Mouse (Mus musculus): ENCODE measurements at regions not wholly inside any gene's neighbourhood (a gene's known extent, or its start where the extent isn't known, plus 50 kb on each side); places are given as distances from the start of the nearest gene placed in this dataset.
A peak's percentile ranks its signal among the peaks of the same experiment; 100 is the strongest.
"Not testable (repeated sequence)": the region's sequence is repeated elsewhere in the genome, so short reads cannot be mapped to it uniquely, and the experiment has no call there.

DNA sequence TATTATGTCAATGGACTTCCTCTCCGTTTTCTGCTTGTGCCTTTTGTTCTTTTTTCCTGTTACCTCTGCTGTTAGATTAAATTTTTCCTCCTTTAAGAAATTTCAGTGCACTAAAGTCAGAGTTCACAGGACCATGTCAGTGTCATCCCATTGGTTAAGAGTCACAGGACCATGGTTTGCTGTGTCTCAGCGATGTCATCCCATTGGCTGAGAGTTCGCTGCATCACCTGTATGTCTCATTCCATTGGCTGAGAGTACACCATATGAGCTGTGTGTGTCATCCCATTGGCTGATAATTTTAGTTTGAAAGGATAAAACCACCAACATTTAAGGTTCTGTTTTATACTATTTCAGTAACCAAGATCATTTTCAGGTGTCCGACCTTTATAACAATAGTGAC is 50.7 kb upstream of the Jade1 start:
- DNase-seq (ENCODE audit: low spot score in 2 of 2): no peak

DNA sequence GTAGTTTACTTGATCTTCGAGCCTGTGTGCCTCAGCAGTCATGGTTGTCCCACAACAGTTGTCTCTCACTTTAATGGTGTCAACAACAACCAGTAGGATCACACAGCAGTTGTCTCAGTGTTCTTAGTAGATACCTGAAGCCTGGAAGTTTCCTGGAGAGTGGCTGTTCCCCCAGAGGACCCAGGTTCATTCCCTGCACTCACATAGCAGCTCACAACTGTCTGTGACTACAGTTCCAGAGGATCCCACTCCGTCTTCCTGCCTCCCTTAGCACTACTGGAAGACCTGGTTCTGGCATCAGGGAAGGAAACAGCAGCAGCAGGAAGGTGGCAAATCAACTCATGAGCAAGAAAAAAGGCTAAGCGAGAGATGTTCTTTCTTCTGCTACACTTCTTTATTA is 53.4 kb upstream of the Jade1 start:
- DNase-seq (ENCODE audit: low spot score in 2 of 2): no peak

DNA sequence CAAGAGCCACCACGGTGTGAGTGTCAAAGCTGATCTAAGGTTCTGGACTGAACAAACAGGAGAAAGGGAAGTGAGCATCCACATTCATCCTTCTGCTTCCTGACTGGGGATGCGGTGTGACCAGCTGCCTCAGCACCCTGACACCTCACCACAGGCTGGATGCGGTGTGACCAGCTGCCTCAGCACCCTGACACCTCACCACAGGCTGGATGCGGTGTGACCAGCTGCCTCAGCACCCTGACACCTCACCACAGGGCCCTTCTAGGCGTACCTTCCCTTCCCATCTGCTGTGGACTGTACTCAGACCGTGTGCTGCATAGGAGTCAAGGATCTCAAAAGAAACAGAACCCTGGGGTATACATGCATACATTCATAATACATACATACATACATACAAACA is 53.9 kb upstream of the Jade1 start:
- not testable (repeated sequence) for DNase-seq (ENCODE audit: low spot score in 2 of 2)

DNA sequence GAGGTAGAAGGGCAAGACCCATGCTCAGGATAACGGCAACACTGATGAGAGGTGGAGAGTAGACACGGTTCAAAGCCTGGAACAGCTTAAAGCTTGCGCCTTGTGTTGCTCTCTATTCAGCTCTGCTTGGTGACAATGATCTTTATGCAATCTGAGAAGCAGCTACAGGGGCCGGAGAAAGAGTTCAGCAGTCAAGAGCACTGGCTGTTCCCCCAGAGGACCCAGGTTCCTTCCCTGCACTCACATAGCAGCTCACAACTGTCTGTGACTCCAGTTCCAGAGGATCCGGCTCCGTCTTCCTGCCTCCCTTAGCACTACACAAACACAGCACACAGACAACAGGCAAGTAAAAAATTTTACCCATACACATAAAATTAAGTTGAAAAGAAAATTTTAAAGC is 54.4 kb upstream of the Jade1 start:
- DNase-seq (ENCODE audit: low spot score in 2 of 2): no peak

DNA sequence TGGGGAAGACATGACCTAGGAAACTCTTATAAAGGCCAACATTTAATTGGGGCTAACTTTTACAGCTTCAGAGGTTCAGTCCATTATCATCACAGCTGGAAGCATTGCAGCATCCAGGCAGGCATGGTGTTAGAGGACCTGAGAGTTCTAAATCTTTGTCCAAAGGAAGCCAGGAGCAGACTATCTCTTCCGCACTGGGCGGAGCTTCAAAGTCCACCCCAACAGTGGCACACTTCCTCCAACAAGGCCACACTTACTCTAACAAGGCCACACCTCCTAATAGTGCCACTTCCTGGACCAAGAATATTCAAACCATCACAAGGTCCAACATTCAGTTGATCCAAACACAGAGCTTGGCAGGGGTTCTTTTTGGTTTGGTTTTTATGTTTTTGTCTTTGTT is 55.9 kb upstream of the Jade1 start:
- no peak for DNase-seq (ENCODE audit: low spot score in 2 of 2)

DNA sequence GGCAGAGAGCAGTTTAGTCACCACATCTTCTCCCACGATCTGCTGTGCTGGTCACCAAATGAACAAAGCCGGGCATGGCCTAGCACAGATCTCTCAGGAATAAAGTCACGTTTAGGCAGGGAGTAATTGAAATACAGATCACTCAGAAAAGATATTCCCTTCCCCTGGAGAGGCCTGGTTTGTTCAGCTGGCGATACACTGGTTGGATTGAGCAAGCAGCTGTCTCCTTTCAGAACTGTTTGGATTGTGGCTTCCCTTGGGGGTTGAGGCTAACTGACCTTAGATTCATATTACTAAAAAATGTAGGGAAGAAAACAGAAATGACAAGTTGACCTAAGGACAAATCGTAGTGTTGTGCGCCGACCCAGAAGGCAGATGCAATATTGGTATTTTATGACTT is 56.7 kb upstream of the Jade1 start:
- DNase-seq (ENCODE audit: low spot score in 2 of 2): peak; percentile 5 to 12

DNA sequence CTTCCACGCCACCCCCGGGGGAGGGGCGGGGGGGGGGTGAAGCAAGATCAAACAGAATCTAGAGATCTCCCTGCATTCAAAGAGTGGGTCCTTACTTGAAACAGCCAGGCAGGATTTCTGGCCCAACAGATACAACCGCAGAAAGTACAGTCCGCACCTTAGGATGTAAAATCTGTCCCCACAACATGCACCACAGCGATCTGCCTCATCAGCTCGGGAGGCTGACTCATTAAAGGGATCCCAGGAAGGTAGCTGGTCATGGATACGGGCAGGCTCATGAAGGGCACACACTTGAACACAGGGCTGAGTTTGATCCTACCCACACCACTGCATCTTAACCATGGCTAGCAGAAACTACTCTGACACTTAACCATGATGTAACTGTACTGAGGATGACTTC is 57.8 kb upstream of the Jade1 start:
- DNase-seq (ENCODE audit: low spot score in 2 of 2): no peak

DNA sequence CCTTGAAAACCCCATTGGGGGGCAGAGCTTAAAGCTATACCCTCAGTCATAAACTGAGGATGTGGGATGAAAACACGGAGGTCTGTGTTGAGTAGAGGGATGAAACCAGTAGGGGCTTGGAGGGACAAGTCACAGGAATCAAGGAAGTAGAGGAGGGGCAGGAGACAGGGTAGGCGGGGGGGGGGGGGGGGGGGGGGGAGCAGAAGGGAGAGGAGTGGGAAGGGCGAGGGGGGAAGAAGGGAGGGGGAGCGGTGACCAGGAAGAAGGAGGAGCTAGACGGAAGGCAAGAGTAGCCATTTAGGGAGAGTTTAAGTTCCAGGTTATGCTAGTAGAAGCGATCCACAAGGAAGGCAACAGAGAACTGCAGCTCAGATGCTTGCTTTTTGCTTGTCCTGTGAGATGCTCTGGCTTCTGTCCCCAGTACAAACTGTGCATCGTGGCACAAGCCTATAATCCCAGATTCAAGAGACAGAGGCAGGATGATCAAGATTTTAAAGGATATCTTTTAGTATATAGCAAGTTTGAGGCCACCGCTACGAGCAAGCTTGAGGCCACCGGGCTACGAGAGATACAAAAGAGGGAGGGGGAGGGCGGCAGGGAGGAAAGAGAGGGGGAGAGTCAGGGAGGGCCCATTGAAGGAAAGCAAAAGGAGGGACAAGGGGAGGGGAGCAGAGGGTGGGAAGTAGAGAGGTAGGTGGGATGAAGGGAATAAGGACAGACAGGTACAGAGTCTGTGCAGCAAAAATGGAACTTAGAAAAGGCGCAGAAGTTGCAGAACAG is 58.4 kb upstream of the Jade1 start:
- no peak for DNase-seq (ENCODE audit: low spot score in 2 of 2)

DNA sequence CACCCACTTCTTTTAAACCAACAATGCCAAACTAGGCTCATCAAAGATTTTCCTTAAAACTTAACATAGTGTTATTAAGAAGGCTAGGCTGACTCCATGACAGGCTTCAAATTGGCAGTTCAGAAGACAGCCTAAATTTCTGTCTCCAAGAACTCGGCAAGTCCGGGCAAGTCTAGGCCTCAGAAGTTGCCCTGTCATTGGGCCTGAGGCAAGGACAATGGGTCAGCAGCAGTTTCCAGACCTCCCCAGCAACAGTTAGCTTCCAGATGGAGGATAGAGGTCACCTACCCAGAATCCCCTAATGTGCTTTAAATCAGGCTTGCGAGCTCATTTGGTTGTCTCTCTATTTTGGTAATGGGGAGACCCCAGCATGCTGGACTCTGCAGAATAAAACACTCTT is 59.6 kb upstream of the Jade1 start:
- no peak for DNase-seq (ENCODE audit: low spot score in 2 of 2)

DNA sequence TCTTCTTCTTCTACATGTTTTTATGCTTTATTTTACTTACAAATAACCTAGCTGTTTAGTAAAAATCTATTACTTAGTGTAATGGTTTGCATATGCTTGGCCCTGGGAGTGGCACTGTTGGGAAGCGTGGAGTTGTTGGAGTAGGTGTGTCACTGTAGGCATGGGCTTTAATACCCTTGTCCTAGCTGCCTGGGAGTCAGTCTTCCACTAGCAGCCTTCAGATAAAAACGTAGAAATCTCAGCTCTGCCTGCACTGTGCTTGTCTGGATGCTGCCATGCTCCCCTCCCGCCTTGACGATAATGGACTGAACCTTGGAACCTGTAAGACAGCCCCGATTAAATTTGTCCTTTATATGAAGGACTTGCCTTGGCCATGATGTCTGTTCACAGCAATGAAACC is 60.4 kb upstream of the Jade1 start:
- no peak for DNase-seq (ENCODE audit: low spot score in 2 of 2)

DNA sequence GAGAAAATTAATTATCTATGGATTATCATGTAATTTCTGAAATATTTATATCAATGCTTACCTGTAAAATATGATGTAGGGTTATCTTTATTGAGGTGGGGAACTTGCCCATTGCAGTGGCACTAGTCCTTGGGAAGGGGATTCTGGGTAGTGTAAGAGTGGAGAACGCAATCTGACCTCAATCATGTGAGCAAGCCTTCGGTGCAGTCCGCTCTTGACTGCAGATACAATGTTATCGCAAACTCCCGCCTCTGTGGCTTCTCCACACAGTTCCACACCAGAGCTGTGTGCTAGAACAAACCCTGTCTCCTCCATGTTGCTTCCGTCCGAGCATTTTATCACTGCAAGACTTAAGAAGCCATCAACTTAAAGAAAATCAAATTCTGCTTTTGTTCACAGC is 62.1 kb upstream of the Jade1 start:
- no peak for DNase-seq (ENCODE audit: low spot score in 2 of 2)

DNA sequence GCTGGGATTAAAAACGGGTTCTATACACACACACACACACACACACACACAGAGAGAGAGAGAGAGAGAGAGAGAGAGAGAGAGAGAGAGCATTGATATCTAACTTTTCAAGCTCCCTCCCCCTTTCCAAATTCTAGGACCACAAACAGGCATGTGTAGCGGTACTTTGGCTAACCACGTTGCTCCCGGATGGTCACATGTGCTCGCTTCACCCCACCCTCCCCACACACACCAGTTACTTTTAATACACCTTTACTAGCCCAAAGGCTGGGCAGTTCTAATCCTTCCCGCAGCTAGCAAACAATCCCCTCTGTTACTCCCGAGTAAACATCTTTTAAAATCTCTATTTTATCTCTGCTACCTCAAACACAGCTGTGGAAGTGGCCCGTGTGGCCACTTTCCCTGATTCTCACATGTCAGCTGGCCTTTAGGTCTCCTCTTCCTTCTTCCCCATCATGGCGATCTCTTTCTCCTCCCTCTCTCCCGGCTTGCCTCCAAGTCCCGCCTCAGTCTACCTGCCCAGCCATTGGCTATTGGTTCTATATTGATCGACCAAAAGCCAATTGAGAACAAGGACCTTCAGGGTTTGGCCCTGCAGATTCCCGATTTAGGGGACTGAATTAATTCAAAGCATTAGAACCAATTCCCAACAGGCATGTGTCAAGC is 62.7 kb upstream of the Jade1 start:
- no peak for DNase-seq (ENCODE audit: low spot score in 2 of 2)

DNA sequence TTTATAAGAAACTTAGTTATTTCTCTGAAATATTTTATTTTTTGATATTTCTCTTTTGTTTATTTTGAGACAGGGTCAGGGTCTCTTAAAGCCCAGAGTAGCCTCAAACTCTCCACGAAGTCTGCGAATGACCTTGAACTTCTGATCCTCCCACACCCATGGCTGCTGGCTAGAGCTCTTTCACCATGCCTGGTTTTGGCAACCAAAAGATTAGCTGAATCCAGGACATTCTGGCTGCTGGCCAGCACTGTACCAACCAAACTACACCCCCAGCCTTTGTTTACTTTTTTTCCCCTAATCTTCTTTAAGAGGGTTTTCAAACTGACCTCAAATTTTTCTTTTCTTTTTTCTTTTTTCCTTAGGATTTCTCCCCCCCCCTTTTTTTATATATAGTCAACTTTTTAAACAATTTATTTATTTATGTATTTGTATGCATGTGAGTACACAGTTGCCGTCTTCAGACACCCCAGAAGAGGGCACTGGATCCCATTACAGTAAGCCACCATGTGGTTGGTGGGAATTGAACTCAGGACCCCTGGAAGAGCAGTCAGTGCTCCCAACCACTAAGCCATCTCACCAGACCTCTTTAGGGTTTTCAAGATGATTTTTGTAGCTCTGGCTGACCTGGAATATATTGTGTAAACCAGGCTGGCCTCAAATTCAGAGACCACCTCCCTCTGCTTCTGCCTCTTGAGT is 63.4 kb upstream of the Jade1 start:
- no peak for DNase-seq (ENCODE audit: low spot score in 2 of 2)

DNA sequence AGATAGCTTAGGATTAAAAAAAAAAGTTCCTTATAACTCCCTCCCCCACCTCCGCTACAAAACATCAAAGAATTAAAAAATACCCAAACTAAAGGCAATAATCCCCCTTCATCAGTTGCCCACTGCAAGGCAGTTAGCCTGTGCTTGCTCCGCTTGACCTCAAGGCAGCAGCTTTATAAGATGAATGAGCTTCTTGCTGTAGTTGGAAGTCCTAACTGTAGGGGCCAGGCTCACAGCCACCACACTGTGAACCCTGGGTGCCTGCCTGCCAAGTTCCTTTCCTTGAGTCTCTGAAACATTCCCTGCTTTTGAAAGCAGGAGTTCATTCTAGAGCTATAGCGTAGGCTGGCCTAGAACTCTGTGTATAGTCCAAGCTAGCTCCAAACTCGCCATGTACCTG is 64.3 kb upstream of the Jade1 start:
- no peak for DNase-seq (ENCODE audit: low spot score in 2 of 2)

DNA sequence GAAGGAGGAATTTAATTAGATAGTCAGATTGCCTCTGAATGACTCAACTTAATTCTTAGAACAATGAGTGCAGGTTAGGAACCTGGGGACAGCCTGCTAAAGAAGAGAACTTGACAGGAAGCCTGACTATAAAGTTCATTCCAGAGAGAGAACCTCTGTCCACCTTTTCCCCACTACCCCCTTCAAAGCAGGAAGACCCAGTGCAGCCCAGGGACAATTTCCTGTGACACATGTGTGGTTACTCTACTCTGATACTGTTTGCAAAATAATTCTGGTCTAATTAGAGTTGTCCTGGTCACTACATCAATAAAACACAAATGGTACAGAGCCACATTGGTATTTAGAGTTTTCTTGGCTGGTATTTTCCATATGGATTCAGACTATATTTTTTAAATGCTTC is 65.5 kb upstream of the Jade1 start:
- DNase-seq (ENCODE audit: low spot score in 2 of 2): no peak

DNA sequence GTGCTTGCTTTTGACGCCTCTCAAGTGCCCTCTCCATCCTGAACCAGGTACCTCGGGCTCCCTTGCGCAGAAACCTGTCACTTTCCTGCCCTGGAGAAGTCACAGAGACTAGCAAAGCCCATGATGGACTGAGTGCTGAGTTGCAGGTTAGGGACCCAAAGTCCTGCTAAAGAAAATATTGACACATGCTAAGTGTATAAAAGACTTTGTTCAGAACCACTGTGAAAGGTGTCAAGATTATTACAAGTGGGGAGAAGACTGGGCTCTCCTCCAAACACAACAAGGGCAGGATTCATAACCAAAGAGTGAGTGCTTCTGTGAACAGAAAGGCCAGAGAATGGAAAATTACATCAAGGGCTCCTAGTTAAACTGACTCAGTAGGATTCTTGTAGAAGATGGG is 66.0 kb upstream of the Jade1 start:
- DNase-seq (ENCODE audit: low spot score in 2 of 2): no peak

DNA sequence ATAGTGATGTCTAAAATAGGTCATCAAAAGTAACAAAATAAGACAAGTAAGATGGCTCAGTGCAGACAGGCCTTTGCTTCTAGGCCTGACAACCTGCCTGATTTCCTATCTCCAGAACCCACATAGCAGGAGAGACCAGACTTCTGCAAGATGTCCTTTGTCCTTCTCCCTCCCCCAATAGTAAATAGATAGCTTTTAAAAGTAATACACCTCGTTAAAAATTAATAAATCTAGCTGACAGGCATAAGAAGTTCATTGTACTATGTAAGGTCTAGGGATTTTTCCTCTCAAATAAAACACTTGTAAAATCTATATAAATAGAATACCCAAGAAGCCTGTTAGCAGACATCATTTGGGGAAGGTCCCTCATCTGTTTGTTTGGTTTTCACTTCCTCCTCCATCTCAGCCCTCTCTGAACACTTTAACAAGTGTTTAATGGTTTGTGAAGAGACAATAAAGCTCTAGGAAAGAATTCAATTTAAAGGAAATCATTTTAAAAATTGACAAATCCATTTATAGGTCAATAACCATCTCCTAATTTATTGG is 67.2 kb upstream of the Jade1 start:
- DNase-seq (ENCODE audit: low spot score in 2 of 2): no peak

DNA sequence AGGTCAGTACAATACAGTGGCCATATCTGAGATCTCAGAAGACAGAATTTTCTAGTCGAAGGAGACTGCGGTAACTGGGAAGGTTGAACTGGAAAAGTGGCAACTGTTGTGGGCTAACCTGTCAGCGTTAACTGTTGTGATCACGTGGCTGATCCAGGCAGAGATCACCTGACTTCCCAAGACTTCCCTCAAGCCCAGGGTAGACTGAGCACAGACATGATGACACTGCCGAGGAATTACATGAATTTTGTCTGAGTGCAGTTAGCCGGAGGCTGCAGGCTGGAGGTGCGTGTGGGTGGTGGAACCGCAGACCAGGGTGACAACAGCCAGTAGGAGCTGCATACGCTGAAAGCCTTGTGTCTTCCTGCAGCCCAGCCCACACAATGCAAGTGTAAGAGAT is 70.6 kb upstream of the Jade1 start:
- DNase-seq (ENCODE audit: low spot score in 2 of 2): no peak

DNA sequence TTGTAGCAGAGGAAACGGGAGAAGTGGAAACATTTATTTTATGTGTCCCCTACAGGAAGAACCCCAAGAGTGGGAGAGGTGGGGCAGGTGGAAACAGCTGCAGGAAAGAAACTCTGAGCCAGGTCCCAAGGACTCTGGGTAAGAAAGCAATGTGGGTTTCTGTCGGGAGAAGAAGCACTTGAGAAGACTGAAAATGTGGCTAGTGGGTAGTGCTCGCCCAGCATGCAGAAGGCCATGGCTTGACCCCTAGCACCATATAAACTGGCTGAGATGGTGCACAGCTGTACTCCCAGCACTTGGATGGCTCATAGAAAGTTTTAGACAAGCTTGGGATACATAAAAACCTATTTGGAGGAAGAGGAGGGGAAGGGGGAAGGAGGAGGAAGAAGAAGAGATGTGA is 71.9 kb upstream of the Jade1 start:
- DNase-seq (ENCODE audit: low spot score in 2 of 2): no peak

DNA sequence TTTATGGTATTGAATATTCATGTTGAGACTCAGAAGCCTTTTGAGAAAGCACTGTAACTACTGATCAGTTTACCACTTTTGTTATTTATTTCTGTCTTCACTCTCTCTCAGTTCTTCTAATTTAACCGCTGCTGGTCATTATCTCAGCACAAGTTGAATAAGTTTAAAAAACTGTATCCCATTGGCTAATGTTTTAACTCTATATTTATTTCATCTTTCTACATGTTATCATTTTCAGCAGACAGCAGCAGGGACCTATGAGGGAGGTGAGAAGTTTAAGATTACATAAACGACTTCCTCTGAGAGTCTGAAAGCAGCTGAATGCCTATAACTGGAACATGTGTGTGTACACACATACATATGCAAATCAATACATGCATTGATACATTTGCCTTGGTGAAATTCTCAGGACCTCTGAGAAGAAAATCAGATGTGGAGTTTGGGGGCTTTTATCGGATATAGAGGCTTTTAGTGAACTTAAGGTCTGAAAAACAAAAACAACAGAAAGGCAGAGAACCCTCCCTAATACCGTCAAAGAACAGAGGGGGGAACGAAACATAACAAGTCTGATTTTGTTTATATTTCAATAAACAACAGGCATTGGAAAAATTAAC is 72.5 kb upstream of the Jade1 start:
- DNase-seq (ENCODE audit: low spot score in 2 of 2): no peak

DNA sequence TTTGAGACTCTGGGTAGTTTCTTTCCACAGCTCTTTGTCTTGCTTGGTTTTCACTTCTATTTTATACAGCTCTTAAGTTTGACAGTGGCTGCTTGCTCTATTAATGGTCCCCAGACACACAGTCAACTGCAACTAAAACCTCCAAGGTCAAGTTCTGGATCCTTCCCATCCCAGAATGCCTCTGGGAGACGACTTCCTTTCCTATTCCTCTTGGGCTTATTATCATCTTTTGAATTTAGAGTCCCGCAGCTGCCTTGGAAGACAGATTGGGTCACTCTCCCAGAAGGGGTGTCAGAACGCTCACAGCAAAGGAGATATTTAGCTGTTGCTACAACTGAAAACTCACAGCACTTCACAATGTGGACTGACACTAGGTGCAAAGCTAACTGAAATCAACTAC is 75.3 kb upstream of the Jade1 start:
- no peak for DNase-seq (ENCODE audit: low spot score in 2 of 2)

DNA sequence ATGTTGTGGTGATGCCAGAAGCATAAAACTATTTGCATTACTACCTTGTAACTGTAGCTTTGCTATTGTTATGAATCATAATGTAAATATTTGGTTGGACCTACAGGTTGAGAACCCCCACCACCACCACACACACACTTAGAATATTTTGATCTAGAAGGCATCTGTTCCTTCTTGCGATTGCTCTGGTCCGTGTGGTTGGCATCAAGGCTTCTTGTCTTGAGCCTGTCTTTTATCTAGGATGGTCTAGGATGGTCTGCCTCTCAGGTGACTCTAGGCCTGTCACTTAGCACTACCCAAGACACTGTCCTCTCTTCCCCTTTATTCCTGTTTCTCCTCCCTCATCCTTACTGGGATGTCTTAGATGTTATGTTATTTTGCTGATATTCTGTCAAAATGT is 76.6 kb upstream of the Jade1 start:
- DNase-seq (ENCODE audit: low spot score in 2 of 2): no peak
